Mouse (Mus musculus): ENCODE measurements around the gene Ankrd6. TPM values are rescaled to one million over a fixed set of nuclear protein-coding genes. Genes with fewer than 3 reads are reported as not detected.
"Not testable (repeated sequence)": the region's sequence is repeated elsewhere in the genome, so short reads cannot be mapped to it uniquely, and the experiment has no call there.

Gene Ankrd6
- total and polyA plus RNA-seq, 2 experiments from 2014 or later = 22.7 to 38.1 TPM

GRCm38 (mm10) chr4:32982716-32983175 lies 32.1 kb upstream of the Ankrd6 start, which contains the start of gene Rragd:
Gene Rragd, plus strand, starts transcription at chr4:32983037.
- Histone ChIP-seq H3K27ac (ENCODE audit: low read depth, low read length) (peak within 1 kb of the TSS; percentile 73), H3K4me2 (ENCODE audit: low read depth, low read length, poor library complexity, severe bottlenecking) (peak within 1 kb of the TSS; percentile 95), H3K4me3 (ENCODE audit: low read depth, low read length) (peak within 1 kb of the TSS; percentile 90), H3K27me3 (ENCODE audit: insufficient read depth, low read length) (no peaks in the 10 kb centered on the region), H3K4me1 (ENCODE audit: insufficient read depth, low read length) (peaks cover 4% of the 10 kb centered on the region; the same call in 1 of the 2 replicates), H3K9me3 (ENCODE audit: low read length) (no peaks in the 10 kb centered on the region), H3K9ac (replicated peaks; ENCODE audit: low read length, poor library complexity, severe bottlenecking) (peak within 1 kb of the TSS; percentile 84), H3K36me3 (ENCODE audit: insufficient read depth, low read length) (no peaks in the 10 kb centered on the region)
- no peak for TF ChIP-seq CTCF (IDR thresholded peaks at IDR 0.05)
- WGBS = 0% methylated on average over 8 of the region's 18 CpGs
- peak; percentile 82 for ATAC-seq (ENCODE audit: low FRiP score)
- peak; percentile 50 for DNase-seq (ENCODE audit: low spot score)

- peak; percentile 35 for ATAC-seq (ENCODE audit: low FRiP score)
- H3K36me3 ChIP-seq (ENCODE audit: insufficient read depth, low read length) = no peaks in the 10 kb centered on the region
- DNase-seq (ENCODE audit: low spot score) = peak; percentile 2
- peak overlapping the region; percentile 95 for H3K4me2 ChIP-seq (ENCODE audit: low read depth, low read length, poor library complexity, severe bottlenecking)
- peak overlapping the region; percentile 84; the same call in 1 of the 2 replicates for H3K9ac ChIP-seq (replicated peaks; ENCODE audit: low read length, poor library complexity, severe bottlenecking)
- H3K27ac ChIP-seq (ENCODE audit: low read depth, low read length) = peak overlapping the region; percentile 73; the same call in 1 of the 2 replicates
- H3K27me3 ChIP-seq (ENCODE audit: insufficient read depth, low read length) = no peaks in the 10 kb centered on the region
- peak overlapping the region; percentile 90 for H3K4me3 ChIP-seq (ENCODE audit: low read depth, low read length)
- no peak for TF ChIP-seq CTCF (IDR thresholded peaks at IDR 0.05)
- 2% methylated on average over 15 of the region's 15 CpGs for WGBS
- H3K9me3 ChIP-seq (ENCODE audit: low read length) = no peaks in the 10 kb centered on the region
- peaks cover 4% of the 10 kb centered on the region; the same call in 1 of the 2 replicates for H3K4me1 ChIP-seq (ENCODE audit: insufficient read depth, low read length)
These were observed 31.5 kb upstream of the Ankrd6 start for GRCm38 (mm10) chr4:32982041-32982715.

GRCm38 (mm10) chr4:32981617-32982016 lies 31.0 kb upstream of the Ankrd6 start:
- Histone ChIP-seq H3K4me1 (ENCODE audit: insufficient read depth, low read length) (peaks cover 4% of the 10 kb centered on the region; the same call in 1 of the 2 replicates), H3K27ac (ENCODE audit: low read depth, low read length) (no peak overlapping the region), H3K27me3 (ENCODE audit: insufficient read depth, low read length) (no peaks in the 10 kb centered on the region), H3K9ac (replicated peaks; ENCODE audit: low read length, poor library complexity, severe bottlenecking) (no peak overlapping the region), H3K4me3 (ENCODE audit: low read depth, low read length) (peak overlapping the region; percentile 90; the same call in 1 of the 2 replicates), H3K36me3 (ENCODE audit: insufficient read depth, low read length) (no peaks in the 10 kb centered on the region), H3K4me2 (ENCODE audit: low read depth, low read length, poor library complexity, severe bottlenecking) (peak overlapping the region; percentile 95), H3K9me3 (ENCODE audit: low read length) (no peaks in the 10 kb centered on the region)
- no peak for DNase-seq (ENCODE audit: low spot score)
- no peak for TF ChIP-seq CTCF (IDR thresholded peaks at IDR 0.05)
- 38% methylated on average over 5 of the region's 5 CpGs for WGBS
- no peak for ATAC-seq (ENCODE audit: low FRiP score)

- no peak overlapping the region for H3K27ac ChIP-seq (ENCODE audit: low read depth, low read length)
- no peak overlapping the region for H3K4me3 ChIP-seq (ENCODE audit: low read depth, low read length)
- no peaks in the 10 kb centered on the region for H3K27me3 ChIP-seq (ENCODE audit: insufficient read depth, low read length)
- no peak for TF ChIP-seq CTCF (IDR thresholded peaks at IDR 0.05)
- no peaks in the 10 kb centered on the region for H3K9me3 ChIP-seq (ENCODE audit: low read length)
- H3K9ac ChIP-seq (replicated peaks; ENCODE audit: low read length, poor library complexity, severe bottlenecking) = no peak overlapping the region
- DNase-seq (ENCODE audit: low spot score) = no peak
- H3K4me1 ChIP-seq (ENCODE audit: insufficient read depth, low read length) = no peaks in the 10 kb centered on the region; the same call in 1 of the 2 replicates
- no peak overlapping the region for H3K4me2 ChIP-seq (ENCODE audit: low read depth, low read length, poor library complexity, severe bottlenecking)
- ATAC-seq (ENCODE audit: low FRiP score) = no peak
- H3K36me3 ChIP-seq (ENCODE audit: insufficient read depth, low read length) = no peaks in the 10 kb centered on the region
- WGBS = 68% methylated on average over 3 of the region's 3 CpGs
These were observed 29.4 kb upstream of the Ankrd6 start for GRCm38 (mm10) chr4:32980061-32980460.

- ATAC-seq (ENCODE audit: low FRiP score) = no peak
- H3K27ac ChIP-seq (ENCODE audit: low read depth, low read length) = no peak overlapping the region
- DNase-seq (ENCODE audit: low spot score) = no peak
- 93% methylated on average over 4 of the region's 4 CpGs for WGBS
- H3K4me1 ChIP-seq (ENCODE audit: insufficient read depth, low read length) = no peaks in the 10 kb centered on the region
- H3K4me2 ChIP-seq (ENCODE audit: low read depth, low read length, poor library complexity, severe bottlenecking) = no peak overlapping the region
- no peaks in the 10 kb centered on the region for H3K27me3 ChIP-seq (ENCODE audit: insufficient read depth, low read length)
- no peaks in the 10 kb centered on the region for H3K36me3 ChIP-seq (ENCODE audit: insufficient read depth, low read length)
- no peak overlapping the region for H3K9ac ChIP-seq (replicated peaks; ENCODE audit: low read length, poor library complexity, severe bottlenecking)
- no peak for TF ChIP-seq CTCF (IDR thresholded peaks at IDR 0.05)
- peaks cover 3% of the 10 kb centered on the region; the same call in 1 of the 2 replicates for H3K9me3 ChIP-seq (ENCODE audit: low read length)
- H3K4me3 ChIP-seq (ENCODE audit: low read depth, low read length) = no peak overlapping the region
These were observed 26.7 kb upstream of the Ankrd6 start for GRCm38 (mm10) chr4:32977331-32977730.

GRCm38 (mm10) chr4:32964619-32965018 lies 14.0 kb upstream of the Ankrd6 start:
- H3K27me3 ChIP-seq (ENCODE audit: insufficient read depth, low read length); H3K9ac ChIP-seq (replicated peaks; ENCODE audit: low read length, poor library complexity, severe bottlenecking); H3K4me2 ChIP-seq (ENCODE audit: low read depth, low read length, poor library complexity, severe bottlenecking); H3K36me3 ChIP-seq (ENCODE audit: insufficient read depth, low read length); H3K9me3 ChIP-seq (ENCODE audit: low read length); H3K27ac ChIP-seq (ENCODE audit: low read depth, low read length); DNase-seq (ENCODE audit: low spot score); ATAC-seq (ENCODE audit: low FRiP score); H3K4me3 ChIP-seq (ENCODE audit: low read depth, low read length); H3K4me1 ChIP-seq (ENCODE audit: insufficient read depth, low read length): not testable (repeated sequence)
- 89% methylated on average over 19 of the region's 19 CpGs for WGBS
